Mouse (Mus musculus) stomach, postnatal 0 days (tissue): ENCODE data around the gene Palm.

Experiments
- CTCF ChIP-seq: IDR thresholded peaks from 2 replicates; pipeline ENCODE4 v1.5.1; 2016; ENCODE audit warnings: antibody characterized with exemption, low read depth, mild to moderate bottlenecking, moderate library complexity
- EP300 ChIP-seq: optimal IDR thresholded peaks from 2 replicates; pipeline ENCODE3; 2016; ENCODE audit warnings: antibody characterized with exemption

DNA sequence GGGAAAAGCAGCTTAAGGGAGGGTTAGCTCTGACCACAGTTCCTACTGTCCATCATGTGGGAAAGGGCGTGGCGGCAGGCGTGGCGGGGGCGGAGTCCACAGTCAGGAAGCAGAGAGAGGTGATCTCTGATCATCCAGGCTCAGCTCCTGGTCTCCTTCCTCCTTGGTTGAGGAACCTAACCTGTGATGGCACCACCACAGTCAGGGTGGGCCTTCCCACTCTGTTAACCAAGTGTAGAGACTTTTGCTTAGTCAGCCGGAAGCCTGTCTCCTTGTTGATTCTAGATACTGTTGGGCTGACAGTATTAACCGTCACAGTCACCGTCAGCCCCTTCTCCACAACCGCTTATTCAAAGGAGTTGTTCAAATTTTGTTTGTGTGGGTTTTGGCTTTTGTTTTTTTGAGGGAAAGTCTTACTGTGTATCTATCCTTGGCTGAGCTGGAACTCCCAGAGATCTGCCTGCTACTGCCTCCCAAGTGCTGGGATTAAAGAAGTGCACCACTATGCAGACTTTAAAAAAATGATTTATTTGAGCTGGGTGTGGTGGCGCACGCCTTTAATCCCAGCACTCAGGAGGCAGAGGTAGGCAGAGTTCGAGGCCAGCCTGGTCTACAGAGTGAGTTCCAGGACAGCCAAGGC, 5.0 kb downstream of the Palm start:
- TF ChIP-seq CTCF = no peak
- no peak for TF ChIP-seq EP300
